Mouse (Mus musculus): Measurements from ENCODE around the gene Prph2.

The Prph2 gene

GRCm38 (mm10) chr17:46885218-46885909, 24.9 kb upstream of the Prph2 start:
- CTCF ChIA-PET: interaction anchor here (0.6 to 4.0 kb wide), 4 partner anchors 8 to 194 kb away, joined by 3 to 23 read pairs (median 6); no protein-coding TSS in a partner anchor

GRCm38 (mm10) chr17:46885910-46886643, 24.2 kb upstream of the Prph2 start:
- CTCF ChIA-PET: interaction anchor here in 3 of 4 experiments (0.6 to 4.0 kb wide), 6 partner anchors 9 to 148 kb away, joined by 3 to 23 read pairs (median 4); no protein-coding TSS in a partner anchor
- POLR2A ChIA-PET: interaction anchor here in 3 of 4 experiments (0.6 to 14.4 kb wide), 26 partner anchors 9 to 134 kb away, joined by 3 to 179 read pairs (median 4); partner anchors contain the start of genes 2310039H08Rik (in 1 of the 3), Bicral (in 1 of the 3), Cnpy3 (in 1 of the 3) and Rpl7l1 (in 1 of the 3)

More at GRCm38 (mm10) chr17:46885218-46885909, 24.9 kb upstream of the Prph2 start:
- POLR2A ChIA-PET: interaction anchor here in 3 of 4 experiments (0.6 to 14.4 kb wide), 23 partner anchors 8 to 181 kb away, joined by 3 to 179 read pairs (median 4); partner anchors contain the start of genes Bicral (in 1 of the 3), Cnpy3 (in 1 of the 3), Ppp2r5d (in 1 of the 3) and Rpl7l1 (in 1 of the 3)

GRCm38 (mm10) chr17:46888511-46889212, 21.6 kb upstream of the Prph2 start:
- ChIA-PET POLR2A (interaction anchor here in 3 of 4 experiments (0.5 to 14.4 kb wide), 8 partner anchors 12 to 184 kb away, joined by 4 to 179 read pairs (median 5); partner anchors contain the start of gene 2310039H08Rik (in 1 of the 3)), CTCF (interaction anchor here (0.6 to 4.0 kb wide), 10 partner anchors 11 to 923 kb away, joined by 3 to 23 read pairs (median 4); no protein-coding TSS in a partner anchor)

GRCm38 (mm10) chr17:46889450-46890084, 20.7 kb upstream of the Prph2 start:
- ChIA-PET CTCF (interaction anchor here in 3 of 4 experiments (0.5 to 1.7 kb wide), 21 partner anchors 10 to 518 kb away, joined by 3 to 18 read pairs (median 5); partner anchors contain the start of genes Cnpy3 (in 1 of the 3), Klhdc3 (in 1 of the 3) and Rpl7l1 (in 1 of the 3)), POLR2A (interaction anchor here (0.5 to 14.4 kb wide), 95 partner anchors 8 to 604 kb away, joined by 3 to 179 read pairs (median 5); partner anchors contain the start of genes 2310039H08Rik (in 3 of the 4), Bicral (in 3 of the 4), Rpl7l1 (in 3 of the 4) and Ppp2r5d (in 2 of the 4))

GRCm38 (mm10) chr17:46890116-46890815, 20.0 kb upstream of the Prph2 start, which contains the start of gene Tbcc:
Gene Tbcc (plus strand): TSS chr17:46890684.
- POLR2A ChIA-PET: interaction anchor here (0.5 to 14.4 kb wide), 164 partner anchors 8 to 1537 kb away, joined by 3 to 179 read pairs (median 4); partner anchors contain the start of genes 2310039H08Rik (in 4 of the 4), Bicral (in 4 of the 4), Rpl7l1 (in 3 of the 4) and Ppp2r5d (in 2 of the 4)
- CTCF ChIA-PET: interaction anchor here (0.5 to 1.7 kb wide), 60 partner anchors 9 to 1706 kb away, joined by 3 to 18 read pairs (median 4); partner anchors contain the start of genes 2310039H08Rik (in 2 of the 4), Abcc10 (in 1 of the 4), Cnpy3 (in 1 of the 4) and Klhdc3 (in 1 of the 4)

- ChIA-PET POLR2A (interaction anchor here (0.5 to 14.4 kb wide), 137 partner anchors 9 to 1538 kb away, joined by 3 to 179 read pairs (median 4); partner anchors contain the start of genes 2310039H08Rik (in 4 of the 4), Bicral (in 4 of the 4), Rpl7l1 (in 3 of the 4) and Ppp2r5d (in 2 of the 4)), CTCF (interaction anchor here (0.5 to 1.7 kb wide), 50 partner anchors 9 to 1705 kb away, joined by 3 to 16 read pairs (median 4); partner anchors contain the start of genes 2310039H08Rik (in 2 of the 4), Abcc10 (in 1 of the 4), Cnpy3 (in 1 of the 4) and Rpl7l1 (in 1 of the 4))
Measured at GRCm38 (mm10) chr17:46890843-46891594, 19.2 kb upstream of the Prph2 start.

GRCm38 (mm10) chr17:46895426-46895825, 14.8 kb upstream of the Prph2 start:
- CTCF ChIA-PET: interaction anchor here in 2 of 4 experiments (0.6 to 1.2 kb wide), 3 partner anchors 9 to 49 kb away, joined by 3 to 7 read pairs (median 6); no protein-coding TSS in a partner anchor
- POLR2A ChIA-PET: interaction anchor here in 3 of 4 experiments (0.6 to 1.5 kb wide), 8 partner anchors 9 to 1321 kb away, joined by 3 to 6 read pairs (median 4); partner anchors contain the start of gene Klhdc3 (in 1 of the 3)

- ChIA-PET CTCF (interaction anchor here in 1 of 4 experiments (0.6 to 0.9 kb wide), 2 partner anchors 288 to 698 kb away, joined by 3 read pairs; no protein-coding TSS in a partner anchor), POLR2A (interaction anchor here in 3 of 4 experiments (0.6 to 1.7 kb wide), 10 partner anchors 10 to 116 kb away, joined by 3 to 6 read pairs (median 3); partner anchors contain the start of gene Bicral (in 1 of the 3))
Measured at GRCm38 (mm10) chr17:46897221-46897950, 12.9 kb upstream of the Prph2 start.

- ChIA-PET CTCF (interaction anchor here in 2 of 4 experiments (0.5 to 2.1 kb wide), 7 partner anchors 10 to 214 kb away, joined by 3 to 11 read pairs (median 3); partner anchors contain the start of gene Tbcc (in 1 of the 2)), POLR2A (interaction anchor here in 3 of 4 experiments (0.6 to 3.9 kb wide), 17 partner anchors 9 to 346 kb away, joined by 3 to 33 read pairs (median 4); partner anchors contain the start of genes Tbcc (in 3 of the 3), Bicral (in 1 of the 3), Cnpy3 (in 1 of the 3) and Prph2 (in 1 of the 3))
Measured at GRCm38 (mm10) chr17:46900941-46901340, 9.3 kb upstream of the Prph2 start.

GRCm38 (mm10) chr17:46903876-46904490, 6.3 kb upstream of the Prph2 start:
- ChIA-PET POLR2A (interaction anchor here (0.5 to 1.7 kb wide), 10 partner anchors 11 to 259 kb away, joined by 3 to 11 read pairs (median 3); partner anchors contain the start of gene Tbcc (in 2 of the 4)), CTCF (interaction anchor here (0.5 to 1.8 kb wide), 16 partner anchors 8 to 716 kb away, joined by 3 to 7 read pairs (median 3); partner anchors contain the start of gene Tbcc (in 1 of the 4))

GRCm38 (mm10) chr17:46912331-46912730, 2.1 kb downstream of the Prph2 start:
- POLR2A ChIA-PET: interaction anchor here in 2 of 4 experiments (0.6 to 2.1 kb wide), 3 partner anchors 16 to 497 kb away, joined by 3 to 5 read pairs (median 3); no protein-coding TSS in a partner anchor
- CTCF ChIA-PET: interaction anchor here (0.5 to 1.7 kb wide), 5 partner anchors 9 to 563 kb away, joined by 3 to 5 read pairs (median 3); no protein-coding TSS in a partner anchor

- ChIA-PET POLR2A (interaction anchor here in 1 of 4 experiments (0.6 to 2.9 kb wide), 3 partner anchors 11 to 74 kb away, joined by 3 to 10 read pairs (median 3); no protein-coding TSS in a partner anchor), CTCF (interaction anchor here in 2 of 4 experiments (0.5 to 1.0 kb wide), 5 partner anchors 14 to 663 kb away, joined by 3 to 9 read pairs (median 3); no protein-coding TSS in a partner anchor)
Measured at GRCm38 (mm10) chr17:46915129-46915528, 4.9 kb downstream of the Prph2 start.

- ChIA-PET POLR2A (interaction anchor here in 2 of 4 experiments (0.9 to 2.2 kb wide), 4 partner anchors 9 to 25 kb away, joined by 3 to 6 read pairs (median 3); partner anchors contain the start of gene Prph2 (in 1 of the 2)), CTCF (interaction anchor here in 3 of 4 experiments (0.7 to 1.9 kb wide), 6 partner anchors 10 to 1277 kb away, joined by 3 to 5 read pairs (median 3); no protein-coding TSS in a partner anchor)
Measured at GRCm38 (mm10) chr17:46918951-46919350, 8.7 kb downstream of the Prph2 start.

Data from embryonic stem cell, embryonic (primary cell).